Mouse (Mus musculus): ENCODE results near the gene Onecut3. TPM values are rescaled to one million over a fixed set of nuclear protein-coding genes. Genes with fewer than 3 reads are reported as not detected.

The Onecut3 gene
- polyA plus RNA-seq, 1 experiment from 2014 or later = 0.04 TPM

- Histone ChIP-seq H3K9me3 (ENCODE audit: control insufficient read depth, low read length) (no peaks in the 10 kb centered on the region), H3K4me3 (ENCODE audit: low read depth, low read length) (peak within 1 kb of the TSS; percentile 100), H3K4me1 (replicated peaks; ENCODE audit: control insufficient read depth, insufficient read depth, low read length) (peaks cover 17% of the 10 kb centered on the region), H3K4me2 (ENCODE audit: low read length) (peak within 1 kb of the TSS; percentile 85), H3K27me3 (replicated peaks; ENCODE audit: control insufficient read depth, insufficient read depth, low read length) (no peaks in the 10 kb centered on the region), H3K27ac (ENCODE audit: low read depth) (peak within 1 kb of the TSS; percentile 96), H3K9ac (ENCODE audit: low read length) (peak within 1 kb of the TSS; percentile 99), H3K36me3 (ENCODE audit: control insufficient read depth, insufficient read depth, low read length) (0 out of 2 replicates have a peak, but pooled peaks cover 5% of the 10 kb centered on the region)
- WGBS = under 1% methylated on average over 71 of the region's 72 CpGs
- ATAC-seq (replicated peaks; ENCODE audit: low FRiP score, low TSS enrichment, low read depth) (peak; percentile 81), DNase-seq (ENCODE audit: low spot score) (peak; percentile 99)
Measured at GRCm38 (mm10) chr10:80561116-80561944, 66.7 kb downstream of the Onecut3 start, which contains the start of gene Rexo1. Gene Rexo1, minus strand, starts transcription at chr10:80561560.

DNA sequence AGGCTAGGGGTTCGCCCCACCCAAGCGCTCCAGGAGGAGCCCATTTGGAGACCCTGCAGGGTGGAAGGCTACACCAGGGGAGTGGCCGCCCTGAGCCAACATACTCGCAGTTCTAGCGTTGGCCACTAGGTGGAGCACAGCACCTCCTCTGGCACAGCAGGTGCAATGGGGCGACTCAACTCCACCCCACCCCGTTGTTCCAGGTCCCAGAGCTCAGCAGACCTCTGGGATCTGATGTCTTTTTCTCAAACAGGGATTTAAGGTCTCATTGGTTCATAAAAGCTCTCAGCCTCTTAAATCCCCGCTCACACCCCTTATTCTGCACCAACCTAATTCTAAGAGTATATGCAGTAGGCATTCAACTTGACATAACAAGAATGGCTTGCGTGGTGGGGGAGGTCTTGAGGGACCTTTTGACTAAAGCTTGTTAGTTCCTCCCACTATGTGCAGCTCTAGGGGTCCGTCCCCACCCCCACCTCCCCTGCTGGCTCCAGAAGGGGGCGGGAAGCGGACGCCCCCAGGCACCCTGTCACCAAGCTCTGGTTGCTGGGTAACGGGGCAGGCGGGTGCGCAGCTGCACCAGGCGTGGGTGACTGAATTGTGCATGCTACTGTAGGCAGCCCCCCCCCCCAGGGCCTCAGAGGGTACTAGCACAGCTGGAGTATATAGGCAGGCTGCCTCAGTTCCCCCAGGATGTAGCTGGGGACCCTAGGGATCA, 71.9 kb downstream of the Onecut3 start:
- 29% methylated on average over 17 of the region's 17 CpGs for WGBS
- no peak overlapping the region for H3K27ac ChIP-seq (ENCODE audit: low read depth)
- no peaks in the 10 kb centered on the region for H3K27me3 ChIP-seq (replicated peaks; ENCODE audit: control insufficient read depth, insufficient read depth, low read length)
- H3K4me1 ChIP-seq (replicated peaks; ENCODE audit: control insufficient read depth, insufficient read depth, low read length) = peaks cover 25% of the 10 kb centered on the region
- no peaks in the 10 kb centered on the region for H3K9me3 ChIP-seq (ENCODE audit: control insufficient read depth, low read length)
- H3K4me3 ChIP-seq (ENCODE audit: low read depth, low read length) = no peak overlapping the region
- DNase-seq (ENCODE audit: low spot score) (peak; percentile 98), ATAC-seq (replicated peaks; ENCODE audit: low FRiP score, low TSS enrichment, low read depth) (peak; percentile 21)
- H3K4me2 ChIP-seq (ENCODE audit: low read length) = no peak overlapping the region
- no peak overlapping the region for H3K9ac ChIP-seq (ENCODE audit: low read length)
- peaks cover 21% of the 10 kb centered on the region for H3K36me3 ChIP-seq (ENCODE audit: control insufficient read depth, insufficient read depth, low read length)

Other genes starting within 250 kb of the Onecut3 start
- 453 and 498 TPM in 2 replicates for gene Ndufs7, start 245.7 kb upstream of the Onecut3 start, polyA plus RNA-seq (2014; fragmentation: Nextera tagmentation; extraction: Ambion mirVana)
- 34.1 and 61.2 TPM in 2 replicates for gene Gamt, start 233.8 kb upstream of the Onecut3 start, polyA plus RNA-seq (2014; fragmentation: Nextera tagmentation; extraction: Ambion mirVana)
- 42.3 and 45.7 TPM in 2 replicates for gene Dazap1, start 233.3 kb upstream of the Onecut3 start, polyA plus RNA-seq (2014; fragmentation: Nextera tagmentation; extraction: Ambion mirVana)
- gene Rps15, start 202.4 kb upstream of the Onecut3 start, polyA plus RNA-seq (2014; fragmentation: Nextera tagmentation; extraction: Ambion mirVana) = 1,236 and 1,315 TPM in 2 replicates
- gene Apc2, start 198.9 kb upstream of the Onecut3 start, polyA plus RNA-seq (2014; fragmentation: Nextera tagmentation; extraction: Ambion mirVana) = 7.8 and 9.1 TPM in 2 replicates
- gene 2310011J03Rik, start 174.3 kb upstream of the Onecut3 start, polyA plus RNA-seq (2014; fragmentation: Nextera tagmentation; extraction: Ambion mirVana) = 43.4 and 45.2 TPM in 2 replicates
- 6.8 and 7.3 TPM in 2 replicates for gene Pcsk4, start 165.3 kb upstream of the Onecut3 start, polyA plus RNA-seq (2014; fragmentation: Nextera tagmentation; extraction: Ambion mirVana)
- gene Reep6, start 164.9 kb upstream of the Onecut3 start, polyA plus RNA-seq (2014; fragmentation: Nextera tagmentation; extraction: Ambion mirVana) = 42.4 and 58.1 TPM in 2 replicates
- 8.1 and 8.7 TPM in 2 replicates for gene Adamtsl5, start 146.4 kb upstream of the Onecut3 start, polyA plus RNA-seq (2014; fragmentation: Nextera tagmentation; extraction: Ambion mirVana)
- 0.22 and 0.32 TPM in 2 replicates for gene Plk5, start 138.4 kb upstream of the Onecut3 start, polyA plus RNA-seq (2014; fragmentation: Nextera tagmentation; extraction: Ambion mirVana)
- 5.3 and 6.7 TPM in 2 replicates for gene Mex3d, start 107.2 kb upstream of the Onecut3 start, polyA plus RNA-seq (2014; fragmentation: Nextera tagmentation; extraction: Ambion mirVana)
- gene Mbd3, start 95.3 kb upstream of the Onecut3 start, polyA plus RNA-seq (2014; fragmentation: Nextera tagmentation; extraction: Ambion mirVana) = 203 and 206 TPM in 2 replicates
- 941 and 1,108 TPM in 2 replicates for gene Uqcr11, start 88.0 kb upstream of the Onecut3 start, polyA plus RNA-seq (2014; fragmentation: Nextera tagmentation; extraction: Ambion mirVana)
- 106 and 114 TPM in 2 replicates for gene Tcf3, start 61.2 kb upstream of the Onecut3 start, polyA plus RNA-seq (2014; fragmentation: Nextera tagmentation; extraction: Ambion mirVana)
- 0.18 and 0.32 TPM in 2 replicates for gene Atp8b3, start 44.3 kb downstream of the Onecut3 start, polyA plus RNA-seq (2014; fragmentation: Nextera tagmentation; extraction: Ambion mirVana)
- 28.9 and 31.5 TPM in 2 replicates for gene Rexo1, start 66.7 kb downstream of the Onecut3 start, polyA plus RNA-seq (2014; fragmentation: Nextera tagmentation; extraction: Ambion mirVana)
- 9.7 and 12.1 TPM in 2 replicates for gene Klf16, start 82.5 kb downstream of the Onecut3 start, polyA plus RNA-seq (2014; fragmentation: Nextera tagmentation; extraction: Ambion mirVana)
- gene Abhd17a, start 95.5 kb downstream of the Onecut3 start, polyA plus RNA-seq (2014; fragmentation: Nextera tagmentation; extraction: Ambion mirVana) = 99.4 and 114 TPM in 2 replicates
- 108 and 111 TPM in 2 replicates for gene Scamp4, start 108.0 kb downstream of the Onecut3 start, polyA plus RNA-seq (2014; fragmentation: Nextera tagmentation; extraction: Ambion mirVana)
- 9.2 and 10.1 TPM in 2 replicates for gene Adat3, start 108.0 kb downstream of the Onecut3 start, polyA plus RNA-seq (2014; fragmentation: Nextera tagmentation; extraction: Ambion mirVana)
- gene Gm49322, start 111.2 kb downstream of the Onecut3 start, polyA plus RNA-seq (2014; fragmentation: Nextera tagmentation; extraction: Ambion mirVana) = 3.0 and 3.1 TPM in 2 replicates
- 66.5 and 116 TPM in 2 replicates for gene Csnk1g2, start 128.0 kb downstream of the Onecut3 start, polyA plus RNA-seq (2014; fragmentation: Nextera tagmentation; extraction: Ambion mirVana)
- 55.8 and 73.1 TPM in 2 replicates for gene Btbd2, start 162.2 kb downstream of the Onecut3 start, polyA plus RNA-seq (2014; fragmentation: Nextera tagmentation; extraction: Ambion mirVana)
- gene Mknk2, start 183.3 kb downstream of the Onecut3 start, polyA plus RNA-seq (2014; fragmentation: Nextera tagmentation; extraction: Ambion mirVana) = 68.2 and 71.1 TPM in 2 replicates
- 38.6 and 47.1 TPM in 2 replicates for gene Mob3a, start 207.1 kb downstream of the Onecut3 start, polyA plus RNA-seq (2014; fragmentation: Nextera tagmentation; extraction: Ambion mirVana)
- 15.5 and 15.9 TPM in 2 replicates for gene Izumo4, start 207.3 kb downstream of the Onecut3 start, polyA plus RNA-seq (2014; fragmentation: Nextera tagmentation; extraction: Ambion mirVana)
- gene Ap3d1, start 247.4 kb downstream of the Onecut3 start, polyA plus RNA-seq (2014; fragmentation: Nextera tagmentation; extraction: Ambion mirVana) = 74.1 and 77.4 TPM in 2 replicates